Mouse (Mus musculus) heart, embryonic 16.5 days (tissue): ENCODE results near the gene Mthfd1l. TPM values are rescaled to one million over a fixed set of nuclear protein-coding genes. Genes with fewer than 3 reads are reported as not detected.
A peak's percentile ranks its signal among the peaks of the same experiment; 100 is the strongest.

ENCODE experiments used
- ATAC-seq: fragments of 200-750 bp; cut with Nextera tagmentation; replicated peaks from 2 replicates; pipeline ENCODE4 v1.8.0; 2017; ENCODE audit warnings: moderate number of reproducible peaks; ENCODE audit not compliant: insufficient read depth, low FRiP score; ENCODE audit errors: extremely low read depth
- H3K27ac ChIP-seq: fragments of 300-500 bp; sonication (generic); 2 replicates; pipeline ENCODE4 v1.5.1; 2014; ENCODE audit warnings: mild to moderate bottlenecking, low read length, control low read depth, moderate library complexity
- H3K27me3 ChIP-seq: fragments of 300-500 bp; sonication (generic); 2 replicates; pipeline ENCODE4 v1.6.1; 2014; ENCODE audit warnings: low read length, mixed read lengths; ENCODE audit not compliant: control insufficient read depth, insufficient read depth
- H3K36me3 ChIP-seq: fragments of 300-500 bp; sonication (generic); 2 replicates; pipeline ENCODE4 v1.6.1; 2014; ENCODE audit not compliant: control insufficient read depth, insufficient read depth
- H3K4me1 ChIP-seq: fragments of 300-500 bp; sonication (generic); 2 replicates; pipeline ENCODE4 v1.6.1; 2014; ENCODE audit warnings: low read length, mixed read lengths; ENCODE audit not compliant: control insufficient read depth, insufficient read depth
- H3K4me2 ChIP-seq: fragments of 300-500 bp; sonication (generic); 2 replicates; pipeline ENCODE4 v1.6.1; 2014; ENCODE audit warnings: low read depth, mild to moderate bottlenecking, control low read depth, low read length
- H3K4me3 ChIP-seq: fragments of 300-500 bp; sonication (generic); 2 replicates; pipeline ENCODE4 v1.5.1; 2014; ENCODE audit warnings: mild to moderate bottlenecking, control low read depth, low read length
- H3K9ac ChIP-seq: fragments of 300-500 bp; sonication (generic); 2 replicates; pipeline ENCODE4 v1.6.1; 2014; ENCODE audit warnings: low read length, control low read depth
- H3K9me3 ChIP-seq: fragments of 300-500 bp; sonication (generic); replicated peaks from 2 replicates; pipeline ENCODE4 v1.6.1; 2016; ENCODE audit warnings: low read length; ENCODE audit not compliant: control insufficient read depth
- WGBS: fragments of 180-500 bp; shearing (Covaris S2); extraction: QIAGEN DNeasy Blood & Tissue Kit; methylation state at CpG from one replicate; pipeline ENCODE4 v1.1.7; 2014; 5-methylcytosine and 5-hydroxymethylcytosine counted together
- polyA plus RNA-seq: library from polyadenylated mRNA; unstranded; fragments of >200 nt; fragmentation: Nextera tagmentation; extraction: Ambion mirVana; gene quantifications from 2 replicates; pipeline ENCODE4 v1.2.1, GENCODE M21; 2015

Gene Mthfd1l
- 10.1 and 10.2 TPM in 2 replicates for polyA plus RNA-seq

- Histone ChIP-seq H3K27ac (peak within 1 kb of the TSS; percentile 89), H3K9ac (peak within 1 kb of the TSS; percentile 86), H3K36me3 (no peaks in the 10 kb centered on the region), H3K9me3 (no peaks in the 10 kb centered on the region), H3K4me2 (peak within 1 kb of the TSS; percentile 93), H3K4me3 (peak within 1 kb of the TSS; percentile 83), H3K27me3 (no peaks in the 10 kb centered on the region), H3K4me1 (peaks cover 8% of the 10 kb centered on the region)
- under 1% methylated on average over 40 of the region's 40 CpGs for WGBS
- ATAC-seq: peak; percentile 76
Observed at GRCm38 (mm10) chr10:3972981-3973588, at the start of gene Mthfd1l. Mthfd1l (plus strand) TSS chr10:3973118.

GRCm38 (mm10) chr10:3928008-3928545, 44.8 kb upstream of the Mthfd1l start:
- WGBS: 69% methylated on average over 4 of the region's 4 CpGs
- H3K4me3 ChIP-seq: no peak overlapping the region
- H3K9me3 ChIP-seq: no peaks in the 10 kb centered on the region
- no peaks in the 10 kb centered on the region for H3K4me1 ChIP-seq
- H3K9ac ChIP-seq: no peak overlapping the region
- H3K27ac ChIP-seq: no peak overlapping the region
- ATAC-seq: no peak
- H3K36me3 ChIP-seq: no peaks in the 10 kb centered on the region
- no peaks in the 10 kb centered on the region for H3K27me3 ChIP-seq
- no peak overlapping the region for H3K4me2 ChIP-seq

DNA sequence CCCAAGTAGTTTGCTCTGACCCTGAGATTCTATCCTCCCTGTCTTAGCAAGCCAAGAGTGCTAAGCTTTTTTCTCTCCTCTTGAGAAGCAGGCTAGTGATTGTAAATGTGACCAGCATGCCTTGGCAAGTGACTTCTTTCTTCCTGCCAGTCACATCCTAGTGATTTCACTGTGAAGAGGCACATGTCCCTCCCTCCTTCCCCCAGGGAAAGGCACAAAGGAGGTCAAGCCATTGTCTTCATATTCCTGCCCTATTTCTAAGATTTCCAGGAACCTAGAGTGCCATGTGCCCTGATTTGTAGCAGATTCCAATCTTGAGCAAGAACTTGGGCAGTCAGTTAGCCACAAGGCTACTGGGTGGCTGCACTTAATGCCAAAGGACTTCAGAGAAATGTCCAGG, 41.1 kb upstream of the Mthfd1l start:
- Histone ChIP-seq H3K9me3 (no peaks in the 10 kb centered on the region), H3K27me3 (no peaks in the 10 kb centered on the region)
- ATAC-seq: no peak

GRCm38 (mm10) chr10:3933311-3933940, 39.5 kb upstream of the Mthfd1l start:
- WGBS: 69% methylated on average over 12 of the region's 12 CpGs
- Histone ChIP-seq H3K9ac (no peak overlapping the region), H3K27ac (no peak overlapping the region), H3K27me3 (no peaks in the 10 kb centered on the region), H3K36me3 (no peaks in the 10 kb centered on the region), H3K9me3 (no peaks in the 10 kb centered on the region), H3K4me3 (no peak overlapping the region), H3K4me2 (no peak overlapping the region), H3K4me1 (no peaks in the 10 kb centered on the region)
- ATAC-seq: no peak

More for the DNA sequence above, 41.1 kb upstream of the Mthfd1l start:
- no peak overlapping the region for H3K9ac ChIP-seq
- H3K4me1 ChIP-seq: no peaks in the 10 kb centered on the region
- H3K36me3 ChIP-seq: no peaks in the 10 kb centered on the region
- no peak overlapping the region for H3K27ac ChIP-seq
- H3K4me2 ChIP-seq: no peak overlapping the region
- H3K4me3 ChIP-seq: no peak overlapping the region

DNA sequence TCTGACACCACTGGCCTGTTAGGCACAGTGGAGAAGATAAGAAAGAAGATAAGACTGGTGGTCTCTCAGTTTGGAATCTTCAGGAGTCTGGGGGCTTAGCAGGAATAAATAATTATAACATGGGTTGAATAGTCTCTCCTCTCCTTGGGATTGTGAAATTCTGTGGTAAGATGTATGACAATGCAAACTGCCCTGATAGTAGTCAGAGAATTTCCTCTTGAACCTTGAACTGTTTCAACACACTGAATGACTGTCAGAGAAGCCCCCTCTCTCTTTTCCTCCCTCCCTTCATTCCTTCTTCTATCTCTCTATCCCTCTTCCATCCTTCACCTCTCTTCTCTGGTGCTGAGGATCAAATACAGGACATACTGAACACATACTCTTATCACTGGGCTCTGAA, 36.1 kb upstream of the Mthfd1l start:
- Histone ChIP-seq H3K4me3 (no peak overlapping the region), H3K4me1 (no peaks in the 10 kb centered on the region), H3K9me3 (no peaks in the 10 kb centered on the region), H3K36me3 (peaks cover 3% of the 10 kb centered on the region; the same call in 1 of the 2 replicates), H3K4me2 (no peak overlapping the region), H3K27ac (no peak overlapping the region), H3K27me3 (no peaks in the 10 kb centered on the region), H3K9ac (no peak overlapping the region)
- ATAC-seq: no peak

DNA sequence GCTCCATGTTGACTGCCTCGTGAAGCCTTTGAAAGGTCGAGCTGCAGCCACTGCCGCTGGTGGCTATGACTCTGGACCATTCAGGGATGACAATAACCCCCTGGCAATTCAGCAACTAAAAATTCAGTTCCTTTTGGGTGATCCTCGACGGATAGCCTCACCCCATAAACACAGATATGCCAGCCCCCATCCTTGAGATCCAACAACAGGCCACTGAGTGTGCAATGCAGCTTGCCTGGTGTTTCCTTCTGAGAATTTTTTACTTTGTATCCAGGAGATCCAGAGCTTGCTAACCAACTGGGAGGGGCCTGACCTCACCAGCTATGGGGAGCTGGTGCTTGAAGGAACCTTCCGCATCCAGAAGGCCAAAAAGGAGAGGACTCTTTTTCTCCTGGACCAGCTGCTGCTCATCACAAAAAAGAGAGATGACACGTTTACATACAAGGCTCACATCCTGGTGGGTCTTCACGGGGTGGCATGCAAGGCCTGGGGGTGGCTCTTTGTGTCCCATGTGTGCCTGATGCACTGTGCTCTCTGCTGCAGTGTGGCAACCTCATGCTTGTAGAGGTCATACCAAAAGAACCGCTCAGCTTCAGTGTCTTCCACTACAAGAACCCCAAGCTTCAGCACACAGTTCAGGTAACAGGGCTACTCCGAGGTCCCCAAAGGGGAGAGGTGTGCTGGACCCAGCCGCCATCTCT, 32.9 kb upstream of the Mthfd1l start:
- no peaks in the 10 kb centered on the region for H3K9me3 ChIP-seq
- WGBS: 84% methylated on average over 11 of the region's 11 CpGs
- no peaks in the 10 kb centered on the region for H3K4me1 ChIP-seq
- H3K9ac ChIP-seq: no peak overlapping the region
- H3K36me3 ChIP-seq: peaks cover 3% of the 10 kb centered on the region; the same call in 1 of the 2 replicates
- H3K4me2 ChIP-seq: no peak overlapping the region
- no peaks in the 10 kb centered on the region for H3K27me3 ChIP-seq
- H3K27ac ChIP-seq: no peak overlapping the region
- no peak overlapping the region for H3K4me3 ChIP-seq
- ATAC-seq: no peak

- no peaks in the 10 kb centered on the region for H3K9me3 ChIP-seq
- no peak overlapping the region for H3K27ac ChIP-seq
- H3K4me1 ChIP-seq: no peaks in the 10 kb centered on the region
- no peak overlapping the region for H3K4me3 ChIP-seq
- H3K27me3 ChIP-seq: no peaks in the 10 kb centered on the region
- H3K9ac ChIP-seq: no peak overlapping the region
- H3K4me2 ChIP-seq: no peak overlapping the region
- 90% methylated on average over 6 of the region's 6 CpGs for WGBS
- ATAC-seq: no peak
- H3K36me3 ChIP-seq: peaks cover 3% of the 10 kb centered on the region; the same call in 1 of the 2 replicates
Observed at GRCm38 (mm10) chr10:3940596-3940975, 32.3 kb upstream of the Mthfd1l start.

DNA sequence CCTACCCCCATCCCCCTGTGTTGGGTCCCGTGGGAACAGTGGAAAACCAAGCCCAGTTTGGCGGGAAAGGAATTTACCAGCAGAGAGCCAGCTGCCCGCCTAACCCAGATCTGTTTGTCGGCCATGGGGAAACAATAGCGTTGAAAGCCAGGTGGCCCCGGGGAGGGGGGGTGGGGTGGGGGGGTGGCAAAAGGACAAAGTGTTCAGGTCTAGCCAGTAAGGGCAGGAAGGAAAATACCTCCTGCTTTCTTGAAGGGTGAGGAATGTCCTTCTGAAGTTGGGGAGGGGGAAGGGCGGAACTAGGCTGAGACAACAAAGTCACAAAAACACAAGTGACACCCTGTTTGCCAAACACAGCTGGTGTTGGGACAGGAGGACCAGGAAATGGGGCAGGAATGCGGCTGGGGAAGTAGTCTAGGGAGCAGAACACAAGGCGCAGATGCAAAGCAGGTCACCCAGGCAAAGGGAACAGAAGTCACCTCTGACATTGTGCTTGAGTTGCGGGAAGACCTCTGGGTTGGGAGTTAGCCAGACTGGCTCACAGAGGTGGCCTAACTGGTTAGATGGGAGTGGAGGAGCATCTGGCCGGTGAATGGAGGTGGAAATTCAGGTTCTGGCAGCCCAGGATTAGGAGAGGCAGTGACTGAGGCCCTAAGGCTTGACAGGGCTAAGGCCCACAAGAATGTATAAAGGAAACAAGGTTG, 31.7 kb upstream of the Mthfd1l start:
- Histone ChIP-seq H3K27ac (0 out of 2 replicates have a peak overlapping the region, but pooled peaks have one; percentile 43), H3K4me3 (no peak overlapping the region), H3K36me3 (peaks cover 3% of the 10 kb centered on the region; the same call in 1 of the 2 replicates), H3K9ac (no peak overlapping the region), H3K27me3 (no peaks in the 10 kb centered on the region), H3K4me2 (no peak overlapping the region), H3K4me1 (no peaks in the 10 kb centered on the region), H3K9me3 (no peaks in the 10 kb centered on the region)
- peak; percentile 30; the same call in 1 of the 2 replicates for ATAC-seq
- 34% methylated on average over 11 of the region's 11 CpGs for WGBS
